Mouse (Mus musculus): ENCODE data around the gene Mtap.

- TF ChIP-seq POLR2A (IDR thresholded peaks at IDR 0.05; ENCODE audit: control insufficient read depth, low read depth, low read length) (no peak), CTCF (IDR thresholded peaks at IDR 0.05; ENCODE audit: control insufficient read depth, insufficient read depth, insufficient replicate concordance, low read depth, low read length) (no peak)
Observed at GRCm38 (mm10) chr4:89131795-89132194, 5.1 kb upstream of the Mtap start.
